In the genomic region with DNA sequence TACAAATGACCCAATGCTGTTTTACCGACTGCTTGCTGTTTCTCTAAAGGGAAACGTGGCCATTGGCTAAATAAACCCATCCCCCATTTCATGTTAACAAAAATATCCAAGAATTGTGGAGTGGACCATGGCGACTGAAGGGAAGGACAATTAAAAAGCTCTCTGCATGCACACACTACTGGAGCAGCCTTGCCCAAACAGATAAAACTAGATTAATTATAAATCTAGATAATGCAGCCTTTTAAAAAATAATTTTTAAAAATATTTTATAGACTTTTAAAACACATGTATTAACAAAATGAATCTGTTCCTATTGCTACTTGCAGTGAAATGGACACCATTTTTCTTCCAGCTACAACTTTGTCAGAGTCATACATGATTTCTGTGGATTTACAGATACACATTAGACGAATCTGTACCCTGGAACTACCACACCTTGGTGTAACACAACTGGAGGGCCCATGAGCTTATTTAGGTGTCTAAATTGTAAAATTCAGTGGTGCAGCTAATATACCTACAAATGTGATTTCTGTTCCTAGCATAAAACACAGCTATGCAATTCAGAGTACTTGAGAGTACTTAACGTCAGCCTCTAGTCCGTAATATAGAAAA, we compare ENCODE assay signal across 8 mouse cellular contexts. TPM values are rescaled to one million over a fixed set of nuclear protein-coding genes. Genes with fewer than 3 reads are reported as not detected.
A peak's percentile ranks its signal among the peaks of the same experiment; 100 is the strongest.
DNase-seq lines count a peak whose midpoint lies in the region; ATAC-seq lines count a peak whose summit lies in the region.

No protein-coding gene starts in this region.

- no peak overlapping the region for H3K9ac ChIP-seq in heart, embryonic 12.5 days
- H3K9ac ChIP-seq in midbrain, embryonic 11.5 days (ENCODE audit: low read length) = no peak overlapping the region

- no peaks in the 10 kb centered on the region for H3K36me3 ChIP-seq in heart, embryonic 12.5 days
- no peaks in the 10 kb centered on the region for H3K36me3 ChIP-seq in hindbrain, embryonic 10.5 days
- H3K36me3 ChIP-seq in midbrain, embryonic 11.5 days (ENCODE audit: control insufficient read depth, insufficient read depth, low read length) = no peaks in the 10 kb centered on the region

- H3K4me1 ChIP-seq in heart, embryonic 12.5 days (replicated peaks) = peaks cover 23% of the 10 kb centered on the region
- H3K4me1 ChIP-seq in hindbrain, embryonic 10.5 days (replicated peaks) = peaks cover 29% of the 10 kb centered on the region
- H3K4me1 ChIP-seq in midbrain, embryonic 11.5 days (ENCODE audit: control insufficient read depth, insufficient read depth, low read length) = peaks cover 21% of the 10 kb centered on the region

- H3K27me3 ChIP-seq in heart, embryonic 12.5 days (replicated peaks) = no peaks in the 10 kb centered on the region
- H3K27me3 ChIP-seq in hindbrain, embryonic 10.5 days (ENCODE audit: insufficient read depth, poor library complexity, severe bottlenecking) = no peaks in the 10 kb centered on the region
- no peaks in the 10 kb centered on the region for H3K27me3 ChIP-seq in midbrain, embryonic 11.5 days (ENCODE audit: control insufficient read depth, insufficient read depth, low read length)

- intact Hi-C loops in heart, postnatal 10 days (cut with DNase I) = no loop called here

- ATAC-seq in heart, embryonic 12.5 days (ENCODE audit: insufficient number of reproducible peaks, low FRiP score) = no peak
- no peak; the same call in 1 of the 2 replicates for ATAC-seq in midbrain, embryonic 11.5 days (ENCODE audit: low FRiP score)

- H3K4me3 ChIP-seq in heart, embryonic 12.5 days = peak overlapping the region; percentile 88; the same call in 1 of the 2 replicates
- H3K4me3 ChIP-seq in hindbrain, embryonic 10.5 days = peak overlapping the region; percentile 77
- H3K4me3 ChIP-seq in midbrain, embryonic 11.5 days (ENCODE audit: low read depth, low read length) = no peak overlapping the region; the same call in 1 of the 2 replicates

- peak overlapping the region; percentile 78 for H3K4me2 ChIP-seq in heart, embryonic 12.5 days
- peak overlapping the region; percentile 49; the same call in 1 of the 2 replicates for H3K4me2 ChIP-seq in midbrain, embryonic 11.5 days

- no peaks in the 10 kb centered on the region for H3K9me3 ChIP-seq in heart, embryonic 12.5 days (replicated peaks)
- no peaks in the 10 kb centered on the region for H3K9me3 ChIP-seq in hindbrain, embryonic 10.5 days
- H3K9me3 ChIP-seq in midbrain, embryonic 11.5 days (ENCODE audit: control insufficient read depth, low read length) = no peaks in the 10 kb centered on the region

- WGBS in heart, embryonic 12.5 days = 34% methylated on average over 6 of the region's 6 CpGs
- WGBS in hindbrain, embryonic 10.5 days = 37% methylated on average over 6 of the region's 6 CpGs
- 29% methylated on average over 6 of the region's 6 CpGs for WGBS in midbrain, embryonic 11.5 days

- DNase-seq in heart, postnatal 10 days = no peak
- peak; percentile 17 for DNase-seq in MN1 (ENCODE audit: low spot score)
- DNase-seq in hindbrain, embryonic 10.5 days (ENCODE audit: low spot score) = no peak
- DNase-seq in midbrain, embryonic 11.5 days (ENCODE audit: low spot score, missing footprints) = peak; percentile 86
- DNase-seq in left cerebral cortex, adult 9 months (ENCODE audit: low spot score in 2 of 2) = no peak
- DNase-seq in right cerebral cortex, postnatal 25 days = no peak
- DNase-seq in thymus, postnatal 0 days (ENCODE audit: low spot score) = no peak

- H3K27ac ChIP-seq in heart, embryonic 12.5 days (ENCODE audit: poor library complexity, severe bottlenecking) = peak overlapping the region; percentile 99; the same call in 1 of the 2 replicates
- H3K27ac ChIP-seq in hindbrain, embryonic 10.5 days = peak overlapping the region; percentile 98
- peak overlapping the region; percentile 44; the same call in 1 of the 2 replicates for H3K27ac ChIP-seq in midbrain, embryonic 11.5 days (ENCODE audit: low read depth, low read length)

RNA-seq across cellular contexts. Expression of gene Tmx4, which starts 0.5 kb away (rescaled TPM):
- 55.3 and 56.1 TPM in 2 replicates for polyA plus RNA-seq in heart, embryonic 12.5 days (2016; fragmentation: Nextera tagmentation; extraction: Ambion mirVana)
- total RNA-seq in heart, postnatal 10 days (2021) = 10 to 100 TPM; 62.3 to 65.6 TPM
- polyA plus RNA-seq in hindbrain, embryonic 10.5 days (2016; fragmentation: Nextera tagmentation; extraction: Ambion mirVana) = 22.5 and 31.5 TPM in 2 replicates
- 48.9 and 56.3 TPM in 2 replicates for polyA plus RNA-seq in midbrain, embryonic 11.5 days (2014; fragmentation: Nextera tagmentation; extraction: Ambion mirVana)
- 7.4 and 8.2 TPM in 2 replicates for polyA plus RNA-seq in thymus, postnatal 0 days (2015; fragmentation: Nextera tagmentation; extraction: Ambion mirVana)

Comparison
In these comparisons a context has a peak if more than half of its experiments do, and no peak if none do; other contexts are left out.
1. H3K27ac ChIP-seq: peak in every context shown above with its lines; median percentile 99 in heart, embryonic 12.5 days; 98 in hindbrain, embryonic 10.5 days; 44 in midbrain, embryonic 11.5 days.
2. DNase-seq: peak in MN1 (single experiment) and midbrain, embryonic 11.5 days (single experiment); none in heart, postnatal 10 days (0 of 2), hindbrain, embryonic 10.5 days (single experiment), left cerebral cortex, adult 9 months (0 of 2), right cerebral cortex, postnatal 25 days (single experiment) and thymus, postnatal 0 days (single experiment).